Mouse (Mus musculus) layer of hippocampus, adult 2 months (tissue): ENCODE results near the gene Rac2. TPM values are rescaled to one million over a fixed set of nuclear protein-coding genes. Genes with fewer than 3 reads are reported as not detected.

ENCODE experiments used
- DNase-seq, 2 experiments: peaks; one replicate each; pipeline ENCODE4 v3.0.0; 2022; ENCODE audit warnings: low spot score in 2 of 2
- H3K27ac ChIP-seq: fragments of 200-600 bp; 2 replicates; pipeline ENCODE4 v1.8.1; 2022
- H3K4me3 ChIP-seq: fragments of 200-600 bp; 2 replicates; pipeline ENCODE4 v1.8.1; 2022; ENCODE audit warnings: mild to moderate bottlenecking
- CTCF ChIP-seq: fragments of 200-600 bp; conservative IDR thresholded peaks from 2 replicates; pipeline ENCODE4 v1.8.1; 2022; ENCODE audit warnings: antibody characterized with exemption, mild to moderate bottlenecking, moderate library complexity
- total RNA-seq, 2 experiments: library from RNA; stranded (reverse); gene quantifications; 2 replicates each; pipeline ENCODE4 v1.2.3; 2021

Gene Rac2
- total RNA-seq, 2 experiments from 2014 or later = 2.2 to 3.7 TPM

DNA sequence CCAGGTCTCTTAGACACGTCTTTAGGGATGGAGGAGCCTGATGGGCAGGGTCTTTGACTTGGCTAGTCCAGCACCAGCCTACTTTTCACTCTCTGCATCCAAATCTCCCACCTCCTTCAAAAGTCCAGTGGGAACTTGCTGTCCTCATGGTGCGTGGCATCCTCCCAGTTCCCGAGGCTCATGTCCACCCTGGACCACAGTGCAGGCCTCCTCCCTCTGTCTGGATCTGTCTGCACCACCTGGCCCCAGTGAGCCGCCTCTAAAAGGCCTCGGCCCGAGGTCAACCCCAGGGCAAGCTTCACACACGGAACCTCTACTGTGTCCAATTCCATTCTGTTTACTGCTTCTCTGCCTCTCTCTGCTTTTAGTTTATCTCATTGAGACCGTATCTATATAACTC, 51.3 kb downstream of the Rac2 start:
- TF ChIP-seq CTCF = no peak
- Histone ChIP-seq H3K4me3 (no peak overlapping the region), H3K27ac (no peak overlapping the region)
- no peak for DNase-seq

DNA sequence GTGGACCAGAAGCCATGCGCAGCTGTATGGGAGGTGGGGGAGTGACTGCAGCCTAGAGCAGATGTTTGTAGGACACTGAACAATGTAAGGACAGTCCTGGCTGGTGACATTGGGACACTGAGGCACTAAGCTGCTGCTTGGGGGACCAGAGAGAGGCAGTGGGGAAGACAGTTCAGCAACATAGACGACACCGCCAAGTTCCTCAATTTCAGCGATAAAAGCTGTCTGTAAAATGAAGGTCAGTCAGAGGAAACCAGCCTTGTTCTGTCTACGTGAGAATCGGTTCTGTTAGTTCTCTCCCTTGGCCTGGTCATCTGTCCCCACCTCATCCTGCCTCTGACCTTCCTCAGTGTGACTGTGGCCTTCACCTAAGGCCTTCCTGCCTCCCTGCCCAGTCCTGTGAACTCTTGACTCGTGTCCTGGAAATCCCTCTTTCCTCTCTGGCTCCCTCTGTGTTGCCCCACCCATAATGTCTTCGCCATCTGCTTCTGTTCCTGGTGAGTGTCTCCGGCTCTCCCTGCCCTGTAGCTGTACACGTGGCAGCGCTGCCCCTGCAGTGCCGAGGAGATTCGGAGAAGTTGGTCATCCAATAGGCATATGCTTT, 52.4 kb downstream of the Rac2 start:
- no peak for DNase-seq
- no peak overlapping the region for H3K27ac ChIP-seq
- TF ChIP-seq CTCF = no peak
- no peak overlapping the region for H3K4me3 ChIP-seq

DNA sequence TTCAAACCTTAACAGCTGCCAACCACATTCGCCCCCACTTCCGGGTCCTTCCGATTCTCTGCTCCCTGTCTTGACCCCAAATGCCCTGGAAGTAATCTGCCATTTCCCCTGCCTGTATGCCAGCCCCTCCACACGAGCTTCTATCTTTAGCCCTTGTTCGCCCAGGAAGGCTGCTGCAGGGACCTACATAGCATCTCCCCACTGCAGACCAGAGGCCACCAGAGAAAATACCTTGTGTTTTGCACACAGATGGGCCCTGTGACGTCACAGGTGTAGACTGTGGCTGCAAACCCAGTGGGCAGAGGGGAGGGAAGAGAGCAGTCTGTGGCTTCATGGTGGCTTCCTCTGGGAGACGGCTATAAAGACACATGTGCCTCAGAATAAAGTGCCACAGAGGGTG, 54.4 kb downstream of the Rac2 start:
- Histone ChIP-seq H3K27ac (no peak overlapping the region), H3K4me3 (no peak overlapping the region)
- no peak for DNase-seq
- TF ChIP-seq CTCF = no peak

DNA sequence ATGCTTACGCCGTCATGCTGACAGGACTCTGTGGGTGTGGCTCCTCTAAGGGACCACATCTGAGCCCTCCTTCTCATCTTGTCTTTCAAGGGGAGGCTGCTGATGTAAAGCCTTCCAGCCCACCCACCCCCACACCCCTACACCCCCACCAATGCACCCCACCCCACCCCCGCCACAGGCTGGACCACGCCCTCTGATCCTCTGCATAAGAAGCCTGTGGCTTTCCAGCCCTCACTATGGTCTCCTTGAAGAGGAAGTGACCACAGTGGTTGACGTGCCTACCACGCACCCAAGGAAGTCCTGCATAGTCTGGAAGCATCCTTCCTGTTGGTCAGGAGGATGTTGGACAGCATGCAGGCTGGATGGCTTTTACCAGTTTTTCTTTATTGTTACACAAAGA, 56.8 kb downstream of the Rac2 start:
- no peak overlapping the region for H3K27ac ChIP-seq
- no peak for TF ChIP-seq CTCF
- no peak for DNase-seq

DNA sequence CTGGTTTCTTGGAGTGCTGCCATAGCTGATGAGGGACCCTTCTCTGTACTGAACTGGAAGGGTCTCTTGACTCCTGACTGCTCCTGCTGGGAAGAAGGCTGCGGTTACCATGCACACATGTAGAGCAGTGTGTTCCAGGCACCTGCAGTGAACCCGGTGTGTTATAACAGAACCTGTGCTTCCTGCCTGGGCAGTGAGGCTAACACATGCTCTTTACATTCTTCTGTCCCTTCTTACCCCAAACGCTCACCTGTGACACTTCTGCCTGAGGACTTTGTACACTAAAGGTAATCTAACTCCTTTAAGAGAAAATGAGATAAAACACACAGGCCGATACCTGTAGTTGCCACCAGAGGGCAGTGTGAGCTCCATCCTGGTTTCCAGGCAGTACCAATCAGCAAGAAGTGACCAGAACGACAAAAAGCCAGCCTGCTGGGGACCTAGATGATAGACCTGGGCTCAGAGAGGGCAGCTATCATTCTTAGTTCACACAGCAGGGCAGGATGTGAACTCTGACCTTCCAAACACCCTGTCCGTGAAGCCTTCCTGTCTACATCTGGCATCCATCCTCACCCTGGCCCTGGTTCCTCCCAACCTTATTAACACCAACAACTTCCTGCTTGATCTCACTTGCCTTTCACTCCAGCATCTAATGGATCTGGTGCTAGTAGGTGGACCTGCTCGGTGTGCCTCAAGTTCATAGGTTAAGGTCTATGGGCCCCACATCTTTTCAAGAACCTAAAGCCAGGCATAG, 58.0 kb downstream of the Rac2 start:
- peak; percentile 66 to 87 for DNase-seq
- TF ChIP-seq CTCF = peak; percentile 98
- Histone ChIP-seq H3K27ac (no peak overlapping the region), H3K4me3 (no peak overlapping the region)

More for the DNA sequence above, 56.8 kb downstream of the Rac2 start:
- no peak overlapping the region for H3K4me3 ChIP-seq

DNA sequence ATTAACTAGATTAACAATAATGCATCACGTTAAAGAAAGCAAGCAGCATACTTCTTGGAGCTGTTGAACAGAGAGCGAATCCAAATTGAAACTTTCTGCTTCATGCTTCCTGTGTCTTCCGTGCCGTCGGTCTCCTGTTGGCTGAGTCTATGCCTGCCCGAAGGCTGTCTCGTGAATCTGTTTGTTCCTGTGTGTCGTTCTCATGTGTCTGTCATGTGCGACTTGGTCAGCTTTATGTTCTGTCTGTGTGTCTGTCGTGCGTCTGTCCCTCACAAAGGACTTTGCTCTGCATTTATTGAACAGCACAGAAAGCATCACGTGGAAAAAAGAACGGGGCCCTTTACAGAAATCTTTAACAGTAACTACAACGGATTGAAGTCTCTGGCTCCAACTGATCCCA, 59.6 kb downstream of the Rac2 start:
- Histone ChIP-seq H3K4me3 (no peak overlapping the region), H3K27ac (no peak overlapping the region)
- no peak for TF ChIP-seq CTCF
- no peak for DNase-seq

DNA sequence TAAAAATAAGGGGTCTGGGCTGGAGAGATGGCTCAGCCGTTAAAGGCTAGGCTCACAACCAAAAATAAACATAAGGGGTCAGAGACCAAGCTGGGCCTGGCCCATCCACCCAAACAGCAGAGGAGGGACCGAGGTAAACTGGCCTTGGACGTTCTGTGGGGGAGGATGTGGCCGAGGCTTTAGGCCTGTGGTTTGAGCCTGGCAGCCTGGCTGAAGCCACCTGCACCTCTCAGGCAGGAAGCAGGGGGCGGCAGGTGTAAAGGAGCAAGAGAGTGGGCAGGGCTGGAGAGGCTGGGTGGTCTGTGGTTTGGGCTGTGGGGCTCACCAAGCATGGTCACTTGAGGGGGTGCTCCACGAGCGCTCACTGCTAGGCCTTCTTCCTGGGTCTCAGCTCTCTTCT, 60.6 kb downstream of the Rac2 start:
- DNase-seq = no peak
- no peak overlapping the region for H3K4me3 ChIP-seq
- H3K27ac ChIP-seq = no peak overlapping the region
- TF ChIP-seq CTCF = no peak

DNA sequence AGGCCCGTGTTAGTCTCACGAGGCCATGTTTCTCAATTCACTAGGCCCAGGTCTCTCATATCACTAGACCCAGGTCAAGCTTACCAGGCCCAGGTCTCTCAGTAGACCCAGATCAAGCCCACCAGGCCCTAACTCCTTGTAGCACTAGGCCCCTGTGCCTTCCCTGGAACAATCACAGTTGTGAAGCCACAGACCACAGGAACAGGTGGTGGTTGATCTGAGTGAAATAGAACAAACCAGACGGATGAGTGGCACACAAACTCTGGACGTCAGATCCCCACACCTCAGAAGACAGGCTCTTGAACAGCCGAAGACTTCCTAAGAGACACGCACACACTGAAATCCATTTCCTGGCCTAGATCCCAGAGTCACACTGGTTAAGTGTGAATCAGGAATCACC, 61.8 kb downstream of the Rac2 start:
- no peak for DNase-seq
- no peak for TF ChIP-seq CTCF
- H3K4me3 ChIP-seq = no peak overlapping the region
- no peak overlapping the region for H3K27ac ChIP-seq

DNA sequence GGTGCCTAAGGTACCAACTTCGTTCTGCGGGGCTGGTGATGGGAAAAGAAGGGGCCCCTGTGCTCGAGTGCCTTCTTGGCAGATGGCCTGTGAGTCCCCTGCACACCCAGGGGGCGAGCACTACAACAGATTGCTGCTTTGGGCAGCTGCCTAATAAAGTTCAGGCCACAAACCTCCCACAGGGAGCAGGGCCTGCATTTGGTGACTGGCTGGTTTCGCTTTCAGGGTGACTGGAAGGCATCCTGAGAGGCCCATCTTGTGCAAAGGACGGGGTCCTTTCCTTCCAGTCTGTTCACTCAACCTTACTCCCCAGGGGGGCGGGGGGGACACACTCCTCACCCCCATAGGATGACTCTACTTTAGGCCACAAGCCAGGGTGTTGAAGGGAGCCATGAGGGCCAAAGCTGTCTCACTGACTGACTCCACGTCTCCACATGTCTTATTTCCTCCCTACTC, 62.4 kb downstream of the Rac2 start:
- no peak overlapping the region for H3K4me3 ChIP-seq
- DNase-seq = no peak
- no peak for TF ChIP-seq CTCF
- no peak overlapping the region for H3K27ac ChIP-seq

DNA sequence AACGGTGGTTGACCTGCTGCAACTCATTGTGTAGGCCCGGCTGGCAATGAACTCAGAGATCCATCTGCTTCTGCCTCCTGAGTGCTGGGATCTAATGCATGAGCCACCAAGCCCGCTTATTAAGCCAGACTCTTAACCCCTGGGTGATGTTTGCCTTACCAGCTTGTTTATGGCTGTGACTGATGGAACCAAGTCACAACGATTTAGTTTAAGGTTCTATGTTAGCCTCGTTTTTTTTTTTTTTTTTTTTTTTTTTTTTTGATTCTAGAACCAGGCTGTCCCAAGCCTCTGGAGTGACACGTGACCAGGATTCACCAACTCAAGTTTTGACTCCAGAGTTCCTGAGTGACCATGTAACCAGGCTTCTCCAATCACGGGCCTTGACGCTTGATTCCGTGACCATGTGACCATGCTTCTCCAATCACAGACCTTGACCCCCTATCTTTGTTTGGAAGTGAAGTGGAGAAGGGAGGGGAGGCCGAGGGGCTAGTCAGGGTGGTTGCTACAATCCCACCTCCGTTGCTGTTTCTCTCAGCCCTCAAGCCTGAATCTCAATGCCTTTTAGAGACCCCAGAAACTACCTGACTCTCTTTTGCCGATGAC, 63.2 kb downstream of the Rac2 start:
- TF ChIP-seq CTCF = no peak
- no peak overlapping the region for H3K4me3 ChIP-seq
- H3K27ac ChIP-seq = no peak overlapping the region
- no peak for DNase-seq

Other genes starting within 250 kb of the Rac2 start
- 1 to 10 TPM; 1.3 to 1.7 TPM for gene Csf2rb, start 247.0 kb downstream of the Rac2 start, total RNA-seq
- not detected for gene Tex33, start 176.9 kb downstream of the Rac2 start, total RNA-seq
- gene Tst, start 166.9 kb downstream of the Rac2 start, total RNA-seq = 10 to 100 TPM; 35.6 to 40.3 TPM
- 10 to 100 TPM; 29.5 to 31.8 TPM for gene Mpst, start 166.4 kb downstream of the Rac2 start, total RNA-seq
- 100 to 1,000 TPM; 263 to 271 TPM for gene Kctd17, start 144.2 kb downstream of the Rac2 start, total RNA-seq
- 1 to 10 TPM; 1.9 to 3.0 TPM for gene Tmprss6, start 104.1 kb downstream of the Rac2 start, total RNA-seq
- under 1 TPM in 1 of 2 experiments, not detected in 1; 0.20 TPM for gene Il2rb, start 77.5 kb downstream of the Rac2 start, total RNA-seq
- gene C1qtnf6, start 41.4 kb downstream of the Rac2 start, total RNA-seq = 1 to 10 TPM; 4.5 to 5.2 TPM
- 10 to 100 TPM; 25.2 to 25.8 TPM for gene Sstr3, start 28.1 kb downstream of the Rac2 start, total RNA-seq
- 10 to 100 TPM; 24.7 to 25.2 TPM for gene Cyth4, start 24.3 kb upstream of the Rac2 start, total RNA-seq
- gene Elfn2, start 146.0 kb upstream of the Rac2 start, total RNA-seq = 100 to 1,000 TPM; 202 to 204 TPM
- 1 to 10 TPM; 4.4 to 4.7 TPM for gene Mfng, start 200.7 kb upstream of the Rac2 start, total RNA-seq
- gene Card10, start 230.3 kb upstream of the Rac2 start, total RNA-seq = 1 to 10 TPM; 5.4 to 5.5 TPM